Mouse (Mus musculus) natural killer cell, adult 2 months (primary cell): ENCODE data around the gene Acvr2b.

Experiments used
- DNase-seq, 2 experiments: peaks; one replicate each; pipeline ENCODE4 v3.0.0; 2022; ENCODE audit warnings: low spot score in 2 of 2

The Acvr2b gene

DNA sequence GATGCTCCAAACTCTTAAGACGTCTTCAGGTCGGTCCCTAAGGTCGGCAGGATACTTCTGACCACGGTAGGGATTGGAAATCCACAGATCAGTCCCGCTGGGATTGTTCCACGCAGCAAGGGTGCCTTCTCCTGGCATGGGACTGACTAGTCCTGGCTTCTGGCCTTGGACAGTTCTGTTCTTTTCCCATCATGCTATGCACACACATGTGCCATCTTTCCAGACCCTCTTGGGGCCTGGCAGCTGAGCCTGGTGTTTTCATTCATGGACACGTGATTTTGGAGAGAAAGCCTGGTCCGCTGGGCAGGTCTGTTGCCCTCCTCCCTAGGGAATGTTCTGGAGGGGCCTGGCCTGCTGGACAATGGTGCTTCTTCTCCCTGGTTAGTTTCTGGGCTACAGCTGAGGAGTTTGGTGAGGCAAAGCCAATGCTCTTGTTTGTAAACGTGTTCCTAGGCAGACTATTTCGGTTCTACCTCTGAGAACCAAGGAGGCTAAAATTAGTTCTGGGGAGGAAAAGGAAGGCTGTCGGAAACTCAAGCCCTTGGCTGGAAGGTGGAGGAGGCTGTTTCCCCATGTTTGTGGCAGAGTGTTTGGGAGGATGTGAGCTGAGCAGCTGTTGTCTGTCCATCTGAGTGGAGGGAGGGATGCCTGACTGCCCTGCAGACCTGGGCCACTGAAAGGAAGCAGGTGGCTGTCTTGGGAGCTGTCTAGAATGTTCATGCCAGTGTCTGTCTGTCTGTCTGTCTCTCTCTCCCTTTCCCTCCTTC is 7.2 kb downstream of the Acvr2b start:
- DNase-seq: no peak

DNA sequence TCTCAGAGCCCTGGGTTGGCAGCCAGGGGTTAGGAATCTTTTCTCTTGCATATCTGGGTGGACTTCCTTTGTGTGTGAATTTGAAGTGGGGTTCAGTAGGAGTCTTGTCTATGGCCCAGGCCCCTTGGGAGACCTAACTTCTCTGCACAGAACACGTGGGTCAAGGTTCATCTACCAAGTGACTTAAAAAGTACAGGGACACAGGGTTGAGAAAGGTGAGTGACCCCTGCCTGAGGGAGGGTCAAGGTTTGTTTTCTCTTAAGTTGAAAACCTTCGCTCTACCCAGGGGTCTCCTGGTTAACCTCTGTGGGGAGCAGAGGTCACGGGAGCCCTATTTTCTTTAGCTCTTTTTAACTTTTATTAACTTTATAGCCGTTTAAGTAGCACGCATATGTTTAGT is 7.9 kb downstream of the Acvr2b start:
- no peak for DNase-seq

- no peak for DNase-seq
Observed at GRCm38 (mm10) chr9:119418025-119418424, 16.1 kb downstream of the Acvr2b start.

DNA sequence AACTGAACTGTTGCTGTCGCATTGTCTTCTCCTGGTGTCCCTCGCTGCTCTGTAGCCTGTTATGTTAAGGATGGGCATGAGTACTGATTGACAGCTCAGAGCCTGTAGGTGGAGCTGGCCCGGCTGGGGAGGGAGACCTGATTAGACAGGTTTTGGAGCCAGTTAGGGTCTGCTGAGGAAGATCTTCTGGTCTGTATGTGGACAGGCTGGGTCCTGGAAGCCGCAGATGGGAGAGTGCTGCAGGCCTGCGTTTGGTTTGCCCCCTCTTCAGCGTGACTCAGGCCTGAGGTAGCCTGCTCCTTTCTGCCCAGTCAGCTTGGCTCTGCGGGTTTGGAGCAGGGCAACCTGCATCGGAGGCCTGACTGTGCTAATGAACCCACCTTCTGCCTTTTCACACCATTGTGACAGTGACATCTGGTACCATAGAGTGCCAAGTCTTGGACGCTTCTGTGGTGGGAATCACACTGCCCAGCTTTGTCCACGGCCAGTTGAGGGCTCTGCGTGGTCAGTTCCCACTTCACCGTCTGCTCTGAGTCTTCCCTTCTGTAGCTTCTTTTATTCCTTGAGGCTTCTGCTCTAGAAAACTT is 18.0 kb downstream of the Acvr2b start:
- DNase-seq: no peak

GRCm38 (mm10) chr9:119425217-119425975 is 23.5 kb downstream of the Acvr2b start:
- no peak for DNase-seq

DNA sequence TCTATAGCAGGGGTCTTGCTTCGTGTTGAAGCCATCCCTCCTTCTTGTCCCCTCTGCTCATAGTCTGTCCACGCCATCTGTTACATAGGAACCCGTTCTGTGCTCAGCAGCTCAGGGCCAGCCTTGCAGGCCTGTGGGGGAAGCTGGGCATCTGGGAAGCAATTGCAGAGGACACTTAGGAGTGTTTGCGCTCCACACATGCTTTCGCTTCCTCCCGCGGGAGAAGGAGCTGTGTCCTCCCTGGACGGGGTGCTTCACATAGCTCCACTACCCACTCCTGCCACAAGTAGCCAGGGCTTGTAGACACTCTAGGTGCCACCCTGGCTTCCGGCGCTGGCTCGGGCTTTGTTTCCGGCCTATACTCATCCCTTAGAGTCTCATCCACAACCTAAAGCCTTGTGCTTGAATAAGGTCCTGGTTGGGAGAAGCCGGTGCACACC is 24.1 kb downstream of the Acvr2b start:
- DNase-seq: no peak

GRCm38 (mm10) chr9:119426483-119426882 is 24.6 kb downstream of the Acvr2b start:
- no peak for DNase-seq

- peak in 1 of 2 experiments; percentile 29 for DNase-seq
Observed at GRCm38 (mm10) chr9:119430311-119430710, 28.4 kb downstream of the Acvr2b start.

DNA sequence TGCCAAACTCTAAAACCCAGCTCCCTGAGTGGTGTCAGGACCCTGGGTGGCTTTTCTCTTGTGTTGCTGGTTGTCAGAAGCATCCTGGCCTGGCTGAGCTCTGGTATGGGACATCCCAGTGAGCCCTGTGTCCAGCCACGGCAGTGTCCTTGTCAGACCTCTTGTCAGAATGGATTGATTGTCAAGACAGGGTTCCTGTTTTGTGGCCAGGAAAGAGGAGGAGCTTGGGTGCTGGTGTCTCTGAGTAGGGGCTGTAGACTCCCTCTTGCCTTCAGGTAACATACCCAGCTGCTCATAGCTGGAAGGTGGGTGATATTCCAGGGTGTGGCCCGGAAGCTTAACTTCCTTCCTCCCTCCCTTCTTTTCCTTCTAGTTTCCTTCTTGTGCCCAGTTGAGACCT is 33.9 kb downstream of the Acvr2b start:
- DNase-seq: no peak

GRCm38 (mm10) chr9:119438065-119438464 is 36.1 kb downstream of the Acvr2b start:
- DNase-seq: no peak

DNA sequence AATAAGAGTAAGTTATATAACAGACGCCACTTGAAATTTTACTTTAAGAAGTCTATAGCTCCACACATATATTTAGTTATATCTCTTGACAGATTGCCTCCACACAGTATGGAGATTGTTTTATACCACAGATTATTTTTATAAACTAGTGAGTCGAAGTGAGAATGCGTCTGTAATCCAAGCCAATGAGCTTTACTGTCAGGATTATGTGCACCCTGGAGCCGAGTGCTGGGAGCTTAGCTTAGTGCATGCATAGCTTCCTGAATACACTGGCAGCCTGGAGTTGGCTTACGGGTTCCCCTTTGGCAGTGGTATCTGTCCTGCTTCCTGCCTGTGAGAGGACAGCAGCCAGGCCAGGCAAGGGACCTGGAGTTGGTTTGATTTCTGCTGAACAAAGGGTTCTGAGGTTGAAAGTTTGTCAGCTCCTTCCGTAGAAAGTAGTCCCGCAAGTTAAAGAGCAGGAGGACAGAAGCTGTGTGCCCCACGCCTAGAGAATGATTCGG is 36.6 kb downstream of the Acvr2b start:
- DNase-seq: no peak

DNA sequence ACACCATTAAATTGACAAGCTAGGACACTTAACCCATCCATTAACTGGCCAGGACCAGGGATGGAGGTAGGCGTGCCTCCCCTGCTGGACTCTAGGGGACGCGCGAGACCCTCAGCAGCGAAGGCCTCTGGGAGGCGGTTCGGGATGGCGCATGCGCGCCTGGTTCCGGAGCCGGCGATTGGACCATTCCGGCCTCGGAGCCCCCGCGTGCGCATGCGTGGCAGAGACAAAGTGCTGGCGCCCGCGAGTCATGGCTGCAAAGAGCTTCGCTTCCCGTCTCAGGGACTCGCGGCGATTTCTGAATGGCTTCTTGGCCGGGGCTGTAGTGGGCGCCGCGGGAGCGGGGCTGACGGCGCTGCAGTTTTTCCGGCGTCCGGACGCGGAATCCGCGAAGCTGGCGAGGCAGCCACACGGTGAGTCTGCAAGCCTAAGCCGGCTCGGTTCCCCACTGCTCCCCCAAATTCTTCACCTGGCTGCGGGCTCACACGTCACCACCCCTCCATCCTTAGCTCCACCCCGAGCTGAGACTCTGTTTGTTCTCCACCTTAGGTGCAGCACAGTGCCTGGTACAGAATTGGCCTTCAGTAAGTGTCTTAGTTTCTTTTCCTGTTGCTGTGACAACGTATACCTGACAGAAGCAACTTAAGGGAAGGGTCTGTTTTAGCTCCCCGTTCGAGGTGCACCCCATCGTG is 43.0 kb downstream of the Acvr2b start, which contains the start of gene Exog:
TSS of gene Exog (plus strand) at position 206 of the 692 bp plus-strand sequence.
- DNase-seq: peak; percentile 93 to 96

DNA sequence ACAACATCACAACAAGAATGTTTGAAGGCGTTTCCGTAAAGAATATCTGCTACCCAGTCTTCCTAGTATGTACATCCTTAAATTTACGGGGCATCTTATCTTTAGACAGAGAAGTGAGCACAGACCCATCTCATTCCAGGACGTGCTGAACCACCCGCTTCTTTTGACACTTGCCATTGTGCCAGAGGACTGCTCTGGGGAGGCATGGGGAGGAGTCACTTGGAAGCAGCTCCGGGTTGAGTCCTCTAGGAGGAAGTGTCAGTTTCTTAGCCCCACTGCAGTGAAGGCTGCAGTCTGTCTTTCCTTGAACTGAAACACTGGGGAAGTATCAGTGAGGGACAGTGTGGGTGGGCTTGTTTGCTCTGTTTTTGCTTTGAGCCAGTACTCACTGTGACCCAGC is 43.8 kb downstream of the Acvr2b start:
- no peak for DNase-seq

GRCm38 (mm10) chr9:119455967-119456366 is 54.0 kb downstream of the Acvr2b start:
- no peak for DNase-seq

DNA sequence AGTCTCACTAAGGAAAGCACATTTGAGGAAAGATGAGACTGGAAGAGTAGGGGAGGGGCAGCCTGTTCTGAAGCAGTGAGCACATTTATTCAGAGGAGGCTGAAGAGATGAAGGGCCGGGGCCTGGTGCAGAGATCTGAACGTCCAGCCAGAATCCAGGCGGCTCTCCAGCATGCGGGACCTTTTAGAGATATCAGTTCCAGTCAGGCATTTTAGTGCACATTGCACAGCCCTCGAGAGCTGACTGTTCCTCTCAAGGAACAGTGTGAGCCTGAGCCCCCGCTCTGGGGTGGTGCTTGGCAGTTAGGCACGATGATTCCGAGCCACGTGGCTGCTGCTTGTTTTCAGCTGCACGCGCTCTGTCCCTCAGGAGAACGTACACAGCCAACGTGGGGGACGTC is 55.2 kb downstream of the Acvr2b start:
- DNase-seq: no peak

DNA sequence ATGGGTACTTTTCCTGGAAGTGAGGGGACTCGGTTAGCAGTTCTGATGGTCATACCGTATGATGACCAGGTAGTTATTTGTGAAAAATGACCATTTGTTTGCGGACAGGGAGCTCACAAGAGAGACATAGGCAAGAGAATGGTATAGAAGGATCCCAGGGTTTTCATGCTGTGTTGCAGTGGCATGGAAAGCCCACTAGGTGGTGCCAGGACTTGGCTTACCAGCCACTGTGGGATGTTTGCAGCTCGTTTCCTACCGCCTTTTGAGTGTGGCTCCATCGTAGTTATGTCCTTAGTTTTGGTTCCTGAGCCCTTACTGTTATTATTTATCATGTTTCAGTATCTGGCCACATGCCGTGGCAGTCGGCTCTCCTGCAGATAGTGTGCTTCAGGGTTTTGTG is 58.5 kb downstream of the Acvr2b start:
- DNase-seq: peak; percentile 14 to 26

DNA sequence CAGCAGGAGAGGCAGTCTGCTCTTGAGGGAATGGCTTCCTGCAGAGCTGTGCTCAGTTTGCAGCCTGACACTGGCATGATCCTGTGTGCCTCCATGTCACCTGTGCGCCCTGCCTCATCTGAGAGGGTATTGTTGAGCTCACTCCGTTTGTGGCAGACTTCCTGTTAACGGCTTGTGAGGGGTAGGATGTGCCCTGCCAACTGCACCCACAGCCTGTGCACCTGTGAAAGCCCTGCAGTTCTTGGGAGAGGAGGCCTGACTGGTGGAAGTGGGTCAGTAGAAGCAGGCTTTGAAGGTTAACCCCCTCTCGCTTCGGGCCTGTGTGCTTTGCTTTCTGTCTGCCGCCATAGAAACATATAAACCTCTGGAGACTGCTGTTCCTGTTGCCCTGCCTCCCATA is 63.1 kb downstream of the Acvr2b start:
- no peak for DNase-seq

DNA sequence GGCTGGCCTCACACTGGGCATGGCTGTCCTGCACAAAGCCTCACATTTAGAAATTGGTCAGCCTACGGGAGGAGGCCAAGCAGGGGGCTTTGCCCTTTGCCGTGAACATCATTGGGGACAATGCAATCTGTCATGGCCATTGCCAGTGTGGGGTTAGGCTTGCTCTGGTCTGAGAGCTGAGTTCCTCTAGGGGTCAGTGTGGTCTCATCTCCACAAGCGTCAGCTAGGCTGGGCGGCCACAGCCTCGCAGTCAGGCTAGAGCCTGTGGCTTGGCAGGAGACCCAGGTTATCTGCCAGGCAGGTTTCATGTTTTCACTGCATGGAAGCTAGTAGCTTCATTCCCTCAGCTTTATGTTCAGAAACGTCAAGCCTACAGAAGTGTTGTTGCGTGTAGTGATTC is 63.7 kb downstream of the Acvr2b start:
- DNase-seq: no peak

DNA sequence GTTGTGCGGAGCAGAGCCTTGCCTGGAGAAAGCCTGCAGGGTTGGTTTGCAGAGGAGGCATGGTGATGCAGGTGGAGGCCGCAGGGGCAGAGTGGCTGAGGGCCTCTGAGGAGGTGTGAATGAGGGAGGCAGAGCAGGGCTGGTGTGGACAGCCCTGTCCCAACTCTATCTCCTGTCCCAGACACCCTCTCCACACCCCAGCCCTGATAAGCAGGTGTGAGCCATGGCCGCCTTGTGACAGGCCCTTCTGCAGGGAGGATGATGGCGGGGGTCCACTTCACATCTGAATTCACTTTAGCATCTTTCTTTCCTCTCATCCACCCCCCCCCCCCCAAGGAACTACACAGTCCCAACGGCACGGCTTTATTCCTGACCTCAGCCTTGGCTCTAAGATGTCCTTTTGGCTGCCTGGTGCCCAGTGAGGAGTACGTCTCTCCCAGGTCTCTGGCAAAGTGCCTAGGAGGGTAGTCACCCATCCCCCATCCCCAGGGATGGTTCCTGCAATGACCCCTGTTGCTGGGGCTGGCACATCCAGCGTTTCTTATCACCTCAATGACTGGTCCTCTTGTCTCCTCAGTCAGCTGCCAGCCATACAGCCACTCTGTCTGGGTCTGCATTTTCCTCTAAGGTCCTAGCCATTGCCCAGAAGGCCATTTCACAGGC is 67.9 kb downstream of the Acvr2b start:
- DNase-seq: no peak

GRCm38 (mm10) chr9:119472412-119472918 is 70.5 kb downstream of the Acvr2b start:
- DNase-seq: no peak

DNA sequence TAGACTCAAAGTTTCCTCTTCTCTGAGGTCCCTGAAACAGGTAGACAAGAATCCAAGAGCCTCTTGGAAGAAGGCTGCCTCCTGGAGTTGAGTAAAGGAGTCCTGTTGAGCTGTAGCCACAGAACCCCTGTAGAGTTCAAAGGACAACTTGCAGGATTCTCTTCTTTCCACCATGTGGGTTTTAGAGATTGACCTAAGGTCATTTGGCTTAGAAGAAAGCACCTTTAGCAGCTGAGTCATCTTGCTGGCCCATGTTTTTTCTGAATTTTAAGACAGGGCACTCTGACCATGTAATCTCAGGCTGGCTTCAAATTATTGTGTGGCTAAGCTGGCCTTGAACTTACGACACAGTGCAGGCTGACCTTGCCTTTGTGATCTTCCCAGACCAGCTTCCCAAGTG is 71.1 kb downstream of the Acvr2b start:
- no peak for DNase-seq
